Mouse (Mus musculus) limb, embryonic 11.5 days (tissue): Measurements from ENCODE around the gene Neu4. TPM values are rescaled to one million over a fixed set of nuclear protein-coding genes. Genes with fewer than 3 reads are reported as not detected.
"Not testable (repeated sequence)": the region's sequence is repeated elsewhere in the genome, so short reads cannot be mapped to it uniquely, and the experiment has no call there.

Experiments used
- ATAC-seq: fragments of 200-750 bp; cut with Nextera tagmentation; 2 replicates; pipeline ENCODE4 v1.8.0; 2017; ENCODE audit warnings: low read depth; ENCODE audit not compliant: insufficient number of reproducible peaks, low FRiP score, low TSS enrichment
- DNase-seq: peaks from one replicate; pipeline ENCODE4 v3.0.0-alpha.2; 2015; ENCODE audit warnings: low spot score
- H3K27ac ChIP-seq: fragments of 300-500 bp; sonication (generic); replicated peaks from 2 replicates; pipeline ENCODE4 v1.5.1; 2014; ENCODE audit warnings: low read depth, mild to moderate bottlenecking, low read length
- H3K27me3 ChIP-seq: fragments of 300-500 bp; sonication (generic); 2 replicates; pipeline ENCODE4 v1.6.1; 2014; ENCODE audit warnings: mild to moderate bottlenecking, low read length, mixed read lengths; ENCODE audit not compliant: control insufficient read depth, insufficient read depth
- H3K36me3 ChIP-seq: fragments of 300-500 bp; sonication (generic); 2 replicates; pipeline ENCODE4 v1.6.1; 2014; ENCODE audit warnings: mild to moderate bottlenecking, low read length, moderate library complexity, mixed read lengths; ENCODE audit not compliant: control insufficient read depth, insufficient read depth
- H3K4me1 ChIP-seq: fragments of 300-500 bp; sonication (generic); 2 replicates; pipeline ENCODE4 v1.6.1; 2014; ENCODE audit warnings: low read length, mixed read lengths; ENCODE audit not compliant: control insufficient read depth, insufficient read depth
- H3K4me2 ChIP-seq: fragments of 300-500 bp; sonication (generic); 2 replicates; pipeline ENCODE4 v1.6.1; 2014; ENCODE audit warnings: low read depth, mild to moderate bottlenecking, moderate library complexity; ENCODE audit not compliant: severe bottlenecking
- H3K4me3 ChIP-seq: fragments of 300-500 bp; sonication (generic); 2 replicates; pipeline ENCODE4 v1.5.1; 2014; ENCODE audit warnings: low read depth, low read length
- H3K9ac ChIP-seq: fragments of 300-500 bp; sonication (generic); 2 replicates; pipeline ENCODE4 v1.6.1; 2014; ENCODE audit warnings: mild to moderate bottlenecking, low read length
- H3K9me3 ChIP-seq: fragments of 300-500 bp; sonication (generic); 2 replicates; pipeline ENCODE4 v1.6.1; 2016; ENCODE audit warnings: low read length; ENCODE audit not compliant: control insufficient read depth
- WGBS: fragments of 180-500 bp; shearing (Covaris S2); extraction: QIAGEN DNeasy Blood & Tissue Kit; methylation state at CpG from one replicate; pipeline ENCODE4 v1.1.7; 2014; 5-methylcytosine and 5-hydroxymethylcytosine counted together
- polyA plus RNA-seq: library from polyadenylated mRNA; unstranded; fragments of >200 nt; fragmentation: Nextera tagmentation; extraction: Ambion mirVana; gene quantifications from 2 replicates; pipeline ENCODE4 v1.2.1, GENCODE M21; 2014

Gene Neu4
- polyA plus RNA-seq, 1 experiment from 2014 or later = not detected

GRCm38 (mm10) chr1:93991491-93991890, 28.8 kb upstream of the Neu4 start:
- ATAC-seq, H3K4me1 ChIP-seq, DNase-seq, H3K36me3 ChIP-seq, H3K9ac ChIP-seq, H3K4me3 ChIP-seq, H3K27me3 ChIP-seq, H3K9me3 ChIP-seq, H3K4me2 ChIP-seq, H3K27ac ChIP-seq: not testable (repeated sequence)
- WGBS = 86% methylated on average over 3 of the region's 3 CpGs

DNA sequence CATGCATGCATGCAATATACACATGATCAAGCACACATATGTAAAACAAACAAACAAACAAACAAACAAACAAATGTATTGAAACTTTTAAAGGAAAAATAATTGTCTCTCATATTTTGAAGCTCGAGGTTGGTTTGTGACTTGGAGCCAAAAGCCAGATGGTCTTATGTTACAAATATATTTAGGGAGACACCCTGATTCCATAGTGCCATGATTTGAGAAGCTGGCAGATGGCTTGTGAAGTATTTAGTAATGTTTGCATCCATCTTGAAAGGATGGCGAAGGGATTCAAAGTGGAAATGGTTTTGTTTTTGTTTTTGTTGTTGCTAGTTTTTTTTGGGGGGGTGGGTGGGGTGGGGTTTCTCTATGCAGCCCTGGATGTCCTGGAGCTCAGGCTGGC, 19.2 kb upstream of the Neu4 start:
- ATAC-seq = no peak
- H3K27me3 ChIP-seq = no peaks in the 10 kb centered on the region
- no peak for DNase-seq
- WGBS = 83% methylated on average over 2 of the region's 2 CpGs
- H3K9me3 ChIP-seq = no peaks in the 10 kb centered on the region
- H3K4me1 ChIP-seq = no peaks in the 10 kb centered on the region
- H3K36me3 ChIP-seq = no peaks in the 10 kb centered on the region
- no peak overlapping the region for H3K4me3 ChIP-seq
- H3K27ac ChIP-seq = no peak overlapping the region
- H3K4me2 ChIP-seq = no peak overlapping the region
- no peak overlapping the region for H3K9ac ChIP-seq

DNA sequence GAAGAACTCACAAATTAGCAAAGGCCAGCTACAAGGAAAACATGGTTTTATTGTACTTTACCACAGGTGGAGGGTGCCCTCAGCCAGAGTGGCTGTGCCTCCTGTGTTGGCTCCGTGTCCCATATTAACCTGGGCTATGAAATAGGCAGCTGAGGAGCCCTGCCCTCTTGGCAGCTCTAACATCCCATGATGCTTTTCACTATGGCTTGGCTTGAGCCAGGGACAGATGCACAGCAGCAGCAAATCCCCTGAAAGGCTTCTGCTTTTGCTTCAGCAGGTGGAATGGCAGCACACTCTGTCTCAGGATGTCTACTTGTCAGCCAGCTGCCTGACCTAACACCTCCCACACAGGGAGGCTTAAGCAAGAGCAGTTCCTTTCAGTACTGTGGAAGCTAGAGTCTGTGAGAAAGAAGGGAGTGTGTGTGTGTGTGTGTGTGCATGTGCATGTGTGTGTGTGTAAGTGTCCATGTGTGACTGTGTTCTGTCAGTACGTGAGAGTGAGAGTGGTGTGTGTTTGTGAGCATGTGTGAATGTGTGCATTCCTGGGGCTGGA, 14.2 kb upstream of the Neu4 start:
- ATAC-seq, H3K4me2 ChIP-seq, H3K27me3 ChIP-seq, H3K4me3 ChIP-seq, DNase-seq, H3K9me3 ChIP-seq, H3K36me3 ChIP-seq, H3K27ac ChIP-seq, H3K9ac ChIP-seq, H3K4me1 ChIP-seq: not testable (repeated sequence)
- 86% methylated on average over 2 of the region's 2 CpGs for WGBS

- H3K27ac ChIP-seq, ATAC-seq, DNase-seq, H3K4me3 ChIP-seq, H3K27me3 ChIP-seq, H3K4me1 ChIP-seq, H3K9ac ChIP-seq, H3K36me3 ChIP-seq, H3K4me2 ChIP-seq, H3K9me3 ChIP-seq: not testable (repeated sequence)
- 82% methylated on average over 14 of the region's 19 CpGs for WGBS
These were observed 11.4 kb upstream of the Neu4 start for GRCm38 (mm10) chr1:94008826-94009225.

GRCm38 (mm10) chr1:94011643-94012042, 8.6 kb upstream of the Neu4 start:
- no peak for ATAC-seq
- Histone ChIP-seq H3K4me2 (no peak overlapping the region), H3K4me1 (no peaks in the 10 kb centered on the region), H3K27me3 (no peaks in the 10 kb centered on the region), H3K9me3 (no peaks in the 10 kb centered on the region), H3K4me3 (no peak overlapping the region), H3K27ac (no peak overlapping the region), H3K36me3 (no peaks in the 10 kb centered on the region), H3K9ac (no peak overlapping the region)
- DNase-seq = no peak
- WGBS = 74% methylated on average over 3 of the region's 3 CpGs

GRCm38 (mm10) chr1:94027506-94028108, 7.4 kb downstream of the Neu4 start:
- ATAC-seq (no peak), DNase-seq (no peak)
- Histone ChIP-seq H3K9ac (no peak overlapping the region), H3K4me1 (no peaks in the 10 kb centered on the region), H3K4me3 (no peak overlapping the region), H3K9me3 (no peaks in the 10 kb centered on the region), H3K27me3 (no peaks in the 10 kb centered on the region), H3K27ac (no peak overlapping the region), H3K4me2 (no peak overlapping the region), H3K36me3 (no peaks in the 10 kb centered on the region)
- WGBS = 91% methylated on average over 12 of the region's 12 CpGs

- Histone ChIP-seq H3K27me3 (no peaks in the 10 kb centered on the region), H3K9ac (no peak overlapping the region), H3K4me1 (no peaks in the 10 kb centered on the region), H3K9me3 (no peaks in the 10 kb centered on the region), H3K4me2 (no peak overlapping the region), H3K27ac (no peak overlapping the region), H3K36me3 (no peaks in the 10 kb centered on the region), H3K4me3 (no peak overlapping the region)
- DNase-seq (no peak), ATAC-seq (no peak)
- 90% methylated on average over 2 of the region's 2 CpGs for WGBS
These were observed 8.5 kb downstream of the Neu4 start for GRCm38 (mm10) chr1:94028741-94029140.

DNA sequence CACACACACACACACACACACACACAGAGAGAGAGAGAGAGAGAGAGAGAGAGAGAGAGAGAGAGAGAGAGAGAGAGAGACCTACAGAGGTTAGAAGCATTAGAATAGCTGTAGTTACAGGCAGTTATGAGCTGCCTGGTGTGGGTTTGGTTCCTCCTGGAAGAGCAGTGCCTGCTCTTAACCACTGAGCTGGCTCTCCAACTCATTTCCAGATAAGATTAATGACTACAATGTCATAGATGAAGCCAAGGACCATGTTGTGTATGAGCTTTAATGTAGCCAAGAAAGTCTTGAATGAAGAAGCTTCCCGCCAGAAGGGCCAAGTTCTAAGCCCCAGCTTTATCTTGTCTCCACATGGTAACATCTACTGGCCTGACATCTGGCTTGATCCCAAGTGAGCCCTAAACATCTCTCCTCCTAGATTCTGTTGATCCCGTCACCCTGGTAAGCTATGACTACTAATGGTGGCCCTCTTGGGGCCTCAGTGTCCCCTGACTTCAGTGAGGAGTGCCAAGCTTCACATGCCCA, 12.9 kb downstream of the Neu4 start:
- H3K4me1 ChIP-seq = no peaks in the 10 kb centered on the region
- H3K9ac ChIP-seq = no peak overlapping the region
- no peaks in the 10 kb centered on the region for H3K27me3 ChIP-seq
- H3K36me3 ChIP-seq = no peaks in the 10 kb centered on the region
- H3K27ac ChIP-seq = no peak overlapping the region
- ATAC-seq (no peak), DNase-seq (no peak)
- 92% methylated on average over 2 of the region's 2 CpGs for WGBS
- H3K4me2 ChIP-seq = no peak overlapping the region
- H3K9me3 ChIP-seq = no peaks in the 10 kb centered on the region
- H3K4me3 ChIP-seq = no peak overlapping the region
